Mouse (Mus musculus) liver, postnatal 0 days (tissue): Measurements from ENCODE around the gene Aebp1.

Source experiments
- CTCF ChIP-seq: sonication (generic); IDR thresholded peaks from 2 replicates; pipeline ENCODE4 v1.5.1; 2016; ENCODE audit warnings: antibody characterized with exemption, low read depth
- EP300 ChIP-seq: IDR thresholded peaks from 2 replicates; pipeline ENCODE4 v1.6.1; 2016; ENCODE audit warnings: antibody characterized with exemption, low read depth, mild to moderate bottlenecking

DNA sequence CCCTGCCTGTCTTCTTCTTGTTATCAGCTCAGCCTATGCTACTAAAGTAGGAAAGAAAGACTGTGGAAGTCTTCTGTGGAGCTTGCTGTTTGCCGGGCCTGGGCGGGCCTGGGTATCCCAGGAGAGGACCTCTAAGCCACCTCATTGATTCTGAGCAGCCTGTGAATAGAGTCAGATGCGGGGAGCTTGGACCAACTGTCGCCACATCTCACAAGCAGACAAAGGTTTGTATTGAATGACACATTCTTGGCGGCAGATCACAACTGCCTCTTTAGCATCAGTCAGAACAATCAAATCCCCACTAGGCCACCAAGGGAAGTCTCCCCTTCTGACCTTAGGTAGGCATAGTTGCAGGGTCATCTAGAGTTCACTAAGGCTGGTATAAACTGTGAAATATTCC lies 25.5 kb downstream of the Aebp1 start:
- TF ChIP-seq CTCF (no peak), EP300 (no peak)
